Mouse (Mus musculus) brain, embryonic 14.5 days (tissue): ENCODE measurements around the gene Mthfd1l.

Experiments
- CTCF ChIP-seq: fragments of 200-500 bp; IDR thresholded peaks from 2 replicates; pipeline ENCODE4 v1.5.1; 2012; ENCODE audit warnings: inconsistent platforms, mild to moderate bottlenecking, moderate library complexity, borderline replicate concordance; ENCODE audit not compliant: insufficient read depth, insufficient read length; ENCODE audit errors: extremely low read depth
- POLR2A ChIP-seq: fragments of 200-500 bp; IDR thresholded peaks from 2 replicates; pipeline ENCODE4 v1.6.1; 2012; ENCODE audit warnings: mild to moderate bottlenecking, inconsistent platforms, borderline replicate concordance; ENCODE audit not compliant: poor library complexity, insufficient read depth, insufficient read length, severe bottlenecking; ENCODE audit errors: extremely low read depth

- TF ChIP-seq CTCF (no peak), POLR2A (no peak)
Measured at GRCm38 (mm10) chr10:3942289-3942688, 30.6 kb upstream of the Mthfd1l start.
